ENCODE assay signal across 20 mouse cellular contexts in the genomic region with DNA sequence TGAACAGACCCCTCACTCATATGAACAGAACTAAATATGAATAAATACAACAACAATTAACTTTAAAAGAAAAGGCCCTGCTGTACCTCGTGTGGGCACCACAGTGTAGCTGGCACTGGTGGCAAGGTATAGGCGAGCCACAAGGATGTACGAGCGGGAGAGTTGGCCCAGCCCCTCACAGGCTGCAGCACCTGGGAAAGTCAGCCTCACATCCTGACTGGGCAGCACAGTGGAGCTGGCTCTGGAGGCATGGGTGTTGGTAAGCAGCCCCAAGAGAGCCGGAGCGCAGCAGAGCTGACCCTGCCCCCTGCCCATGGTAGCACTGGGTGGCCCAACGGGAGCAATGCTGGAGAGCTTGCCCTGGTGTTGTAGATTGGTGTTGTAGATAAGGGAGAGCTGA.
"Had no signal": no experiment of that assay in that cellular context is flagged by ENCODE, and none has a peak within 500 bp of the region (broad histone marks: within the 10 kb centered on the region; RNA-seq: fewer than 3 reads in every experiment).

No protein-coding gene starts in this region.

- H3K36me3 ChIP-seq: kidney, embryonic 15.5 days; midbrain, embryonic 10.5 days; neural tube, embryonic 12.5 days; neural tube, embryonic 15.5 days; stomach, embryonic 15.5 days had no signal

- H3K4me1 ChIP-seq: midbrain, embryonic 10.5 days; neural tube, embryonic 12.5 days had no signal

- H3K4me2 ChIP-seq: kidney, embryonic 15.5 days; neural tube, embryonic 12.5 days; neural tube, embryonic 15.5 days; stomach, embryonic 15.5 days had no signal

- H3K27ac ChIP-seq: kidney, embryonic 15.5 days; left cerebral cortex, adult 2 months; liver, embryonic 14.5 days; midbrain, embryonic 10.5 days; neural tube, embryonic 12.5 days; neural tube, embryonic 15.5 days; stomach, embryonic 15.5 days had no signal

- H3K9ac ChIP-seq: kidney, embryonic 15.5 days; liver, embryonic 14.5 days; neural tube, embryonic 12.5 days; neural tube, embryonic 15.5 days; stomach, embryonic 15.5 days had no signal

- H3K27me3 ChIP-seq: kidney, embryonic 15.5 days; neural tube, embryonic 12.5 days; neural tube, embryonic 15.5 days; stomach, embryonic 15.5 days had no signal

- H3K9me3 ChIP-seq: kidney, embryonic 15.5 days; midbrain, embryonic 10.5 days; neural tube, embryonic 12.5 days; neural tube, embryonic 15.5 days; stomach, embryonic 15.5 days had no signal

- DNase-seq: kidney, adult 11 months; kidney, adult 8-10 months; kidney, postnatal 10 days; layer of hippocampus, postnatal 36 days; lung, adult 2 months; lung, postnatal 10 days; lung, postnatal 36 days; midbrain, embryonic 14.5 days; right cerebral cortex, adult 18-20 months; right cerebral cortex, postnatal 14 days; right cerebral cortex, postnatal 4 days; thymus, adult 18-20 months; thymus, postnatal 36 days had no signal

- H3K4me3 ChIP-seq: kidney, embryonic 15.5 days; left cerebral cortex, adult 2 months; midbrain, embryonic 10.5 days; neural tube, embryonic 12.5 days; neural tube, embryonic 15.5 days; stomach, embryonic 15.5 days had no signal
